Mouse (Mus musculus) megakaryocyte progenitor cell, adult 5-6 weeks (primary cell): ENCODE data around the gene Olfr904. TPM values are rescaled to one million over a fixed set of nuclear protein-coding genes. Genes with fewer than 3 reads are reported as not detected.
"Not testable (repeated sequence)": the region's sequence is repeated elsewhere in the genome, so short reads cannot be mapped to it uniquely, and the experiment has no call there.

Experiments
- ATAC-seq: replicated peaks from 2 replicates; pipeline ENCODE4 v1.8.0; 2016; ENCODE audit warnings: mild to moderate bottlenecking, moderate TSS enrichment, inconsistent platforms; ENCODE audit not compliant: poor library complexity
- total RNA-seq, 2 experiments: library from RNA; stranded (forward) in 1 of 2; stranded (reverse) in 1 of 2; fragments of 157-497, 149-512 nt in 1 of 2; fragments of 200-1000 nt in 1 of 2; gene quantifications; 2 replicates each; pipeline versions ENCODE4 v1.2.3 to v1.2.4; 2015 to 2017

The Olfr904 gene
- total RNA-seq (2015) (not detected in 2 replicates), total RNA-seq (2017) (not detected in 2 replicates)

DNA sequence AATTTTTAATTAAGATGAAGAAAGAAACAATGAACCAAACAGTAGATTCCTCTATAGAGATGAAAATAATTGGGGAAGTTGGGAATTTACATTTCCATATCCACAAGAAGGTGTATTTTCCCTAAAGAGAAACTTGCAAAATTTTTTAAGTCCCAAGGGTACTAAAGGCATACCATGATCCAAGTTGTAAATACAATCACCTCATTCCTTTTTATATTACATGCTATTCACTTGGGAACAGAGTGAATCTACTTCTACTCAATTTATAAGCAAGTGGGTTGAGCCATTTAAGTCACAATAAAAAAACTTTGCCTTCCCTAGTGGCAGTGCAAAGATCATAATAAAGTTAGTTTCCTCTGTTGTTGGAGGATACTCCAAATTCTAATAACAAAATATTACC is at the start of gene Olfr904:
Olfr904 (plus strand) TSS at position 301 of the 400 bp plus-strand sequence.
- no peak for ATAC-seq

DNA sequence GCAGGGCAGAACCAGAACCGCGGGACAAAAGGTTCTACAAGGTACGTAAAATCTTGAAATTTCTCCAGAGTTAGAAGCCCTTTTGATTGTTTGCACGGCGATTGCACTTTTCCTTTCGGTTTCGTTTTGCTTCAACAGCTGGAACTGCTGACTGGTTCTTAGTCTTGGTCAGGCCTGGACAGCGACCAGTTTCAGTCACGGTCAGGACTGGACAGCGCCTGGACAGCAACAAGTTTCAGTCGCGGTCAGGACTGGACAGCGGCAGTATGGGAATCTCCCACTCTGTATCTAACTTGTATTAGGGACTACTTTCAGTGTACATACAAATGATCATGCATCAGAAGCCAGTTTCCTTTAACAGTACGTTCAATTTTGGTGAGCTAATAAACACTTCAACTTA is 49.4 kb upstream of the Olfr904 start:
- not testable (repeated sequence) for ATAC-seq

DNA sequence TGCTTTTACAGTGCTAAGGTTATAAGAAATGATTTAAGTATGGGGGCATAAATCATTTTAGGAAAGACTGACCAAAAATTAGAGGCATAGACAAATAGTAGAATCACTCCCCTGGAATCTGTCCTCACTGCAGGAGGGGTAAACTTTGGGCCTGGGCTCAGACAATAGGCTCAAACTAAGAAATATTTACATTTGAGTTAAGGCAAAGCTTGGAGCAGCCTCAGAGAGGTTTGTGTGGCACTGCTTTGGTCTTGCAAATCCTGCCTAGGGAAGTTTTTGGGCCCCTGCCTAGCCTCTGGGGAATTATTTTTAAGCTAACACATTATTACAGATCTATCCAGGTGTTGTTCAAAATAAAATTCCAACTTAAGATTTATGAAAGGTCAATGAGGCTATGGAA is 39.1 kb upstream of the Olfr904 start:
- no peak for ATAC-seq

DNA sequence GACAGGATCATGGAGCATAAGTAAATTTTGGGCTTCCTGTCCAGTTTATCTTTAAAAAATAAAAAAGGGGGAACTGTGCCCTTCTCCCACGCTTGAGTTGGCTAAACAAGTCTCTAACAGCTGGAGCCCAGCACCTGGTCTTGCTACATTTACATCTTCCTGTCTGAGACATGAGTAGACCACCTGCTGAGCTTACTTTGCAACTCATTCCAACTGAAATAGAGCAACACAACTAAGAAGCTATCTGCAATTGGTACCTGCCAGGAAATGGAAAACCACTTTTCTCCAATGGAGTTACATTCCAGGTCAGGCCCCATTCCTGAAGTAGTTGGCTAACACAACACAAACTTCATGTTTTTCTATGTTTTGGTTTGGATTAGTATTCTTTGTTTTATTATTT is 35.9 kb upstream of the Olfr904 start:
- no peak for ATAC-seq

DNA sequence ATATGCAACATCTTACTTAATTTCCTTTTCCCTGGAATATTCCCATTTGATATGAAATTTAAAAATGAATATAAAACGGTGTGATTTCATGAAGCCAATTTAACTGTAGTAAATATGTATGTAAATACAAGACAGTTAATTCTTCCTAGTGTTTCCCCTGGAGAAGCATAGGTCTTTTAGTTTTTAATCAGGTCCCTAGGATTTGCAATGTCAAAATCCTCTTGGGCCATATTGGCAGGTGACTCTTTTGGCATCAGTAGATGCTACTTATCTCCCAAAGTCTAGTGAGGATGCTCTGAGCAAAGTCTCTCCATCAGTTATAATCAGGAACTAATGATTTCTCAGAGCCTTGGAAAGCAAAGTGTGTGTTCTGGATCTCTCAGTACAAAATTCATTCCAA is 33.8 kb upstream of the Olfr904 start, which contains the start of gene Olfr901:
Olfr901 (plus strand) TSS at position 301 of the 400 bp plus-strand sequence.
- ATAC-seq: no peak

DNA sequence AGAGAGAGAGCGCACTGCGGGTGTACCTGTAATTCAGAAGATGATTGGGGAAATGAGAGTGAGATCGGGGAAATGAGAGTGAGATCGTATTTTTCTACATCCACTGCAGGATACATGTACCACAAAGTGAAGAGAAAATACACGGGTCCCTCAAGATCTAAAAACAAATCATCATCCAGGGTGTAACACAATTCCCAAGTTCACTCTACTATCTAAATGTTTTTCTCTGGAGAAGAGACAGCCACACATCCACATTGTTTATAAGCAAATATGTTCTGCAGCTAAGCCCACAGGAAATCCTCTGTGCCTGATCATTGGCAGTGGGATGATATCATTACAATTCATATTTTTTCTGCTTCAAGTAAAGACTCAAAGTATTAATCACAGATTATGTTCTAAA is 15.6 kb upstream of the Olfr904 start, which contains the start of gene Olfr902:
Olfr902 (plus strand) TSS at position 301 of the 400 bp plus-strand sequence.
- ATAC-seq: no peak

DNA sequence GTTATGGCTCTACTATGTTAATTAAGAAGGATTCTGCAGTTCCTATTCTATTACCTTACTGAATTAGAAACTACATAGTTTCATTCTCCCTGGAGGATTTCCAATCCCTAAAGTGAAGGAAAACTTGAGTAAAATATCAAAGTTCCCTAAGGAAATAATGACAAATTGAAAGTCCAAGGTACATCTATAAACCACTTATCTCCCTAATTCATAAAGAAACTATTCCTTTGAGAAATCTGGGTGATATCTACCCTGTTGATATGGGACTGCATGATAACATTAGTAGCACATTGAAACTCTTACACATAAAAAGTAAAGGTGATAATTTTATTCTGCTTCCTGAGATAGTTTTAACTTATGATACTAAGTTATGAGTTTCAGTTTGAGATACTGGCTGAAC is 7.9 kb downstream of the Olfr904 start, which contains the start of gene Olfr905:
Olfr905 (plus strand) TSS at position 301 of the 400 bp plus-strand sequence.
- ATAC-seq: no peak

DNA sequence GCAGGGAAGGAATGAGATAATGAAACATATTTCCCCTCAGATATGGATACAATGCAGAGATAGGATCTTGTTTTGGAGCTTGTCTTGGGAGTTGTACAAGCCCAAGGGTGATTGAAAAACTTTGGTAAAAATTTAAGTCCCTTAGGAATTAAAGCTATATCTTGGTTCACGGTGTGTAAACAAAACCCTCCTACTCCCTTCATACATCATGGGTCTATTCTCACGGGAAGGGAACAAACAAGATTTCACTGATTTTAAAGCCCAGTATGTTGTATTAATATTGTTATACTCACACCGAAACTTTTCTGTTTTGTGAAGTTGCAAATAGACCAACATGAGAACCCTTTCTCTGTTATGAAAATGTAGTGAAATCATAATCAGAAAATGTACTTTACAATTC is 23.8 kb downstream of the Olfr904 start, which contains the start of gene Olfr906:
Olfr906 (plus strand) TSS at position 301 of the 400 bp plus-strand sequence.
- no peak for ATAC-seq

DNA sequence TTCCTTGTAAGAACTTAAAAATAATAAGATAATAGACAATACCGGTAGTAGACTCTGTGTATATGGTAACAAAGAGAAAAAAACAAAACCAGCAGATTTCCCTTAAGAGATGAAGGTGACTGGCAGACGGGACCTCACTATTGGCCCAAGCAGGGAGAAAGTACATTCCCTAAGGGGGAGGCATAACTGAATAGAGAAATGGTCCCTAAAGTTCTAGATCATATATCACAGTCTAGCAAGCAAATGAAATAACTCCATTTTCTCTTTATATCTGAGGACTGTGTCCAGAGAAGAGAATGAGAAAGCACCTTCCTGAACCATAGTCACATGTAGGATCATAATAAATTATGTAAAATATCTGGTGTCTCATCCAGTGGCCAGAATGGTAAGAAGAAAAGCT is 32.6 kb downstream of the Olfr904 start, which contains the start of gene Olfr907:
Olfr907 (plus strand) TSS at position 301 of the 400 bp plus-strand sequence.
- ATAC-seq: no peak

DNA sequence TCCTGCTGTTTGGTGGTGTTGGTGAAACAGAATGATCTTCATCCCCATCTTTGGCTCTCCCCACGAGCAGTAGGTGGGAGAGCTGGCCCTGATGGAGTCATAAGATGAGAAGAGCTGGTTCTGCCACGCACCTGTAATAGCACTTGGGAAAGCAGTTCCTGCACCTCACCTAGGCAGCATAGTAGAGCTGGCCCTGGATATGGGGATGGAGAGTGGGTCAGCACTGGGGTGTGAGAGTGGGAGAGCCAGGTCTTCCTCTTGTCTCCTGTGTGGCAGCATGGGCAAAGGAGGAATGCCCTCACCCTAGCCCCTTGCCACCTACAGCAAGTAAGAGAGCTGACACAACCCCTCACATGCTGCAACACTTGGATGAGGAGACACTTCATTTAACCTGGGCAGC is 49.4 kb downstream of the Olfr904 start:
- ATAC-seq: no peak

Other genes starting within 250 kb of the Olfr904 start
- gene Olfr894, start 245.1 kb upstream of the Olfr904 start, total RNA-seq (2015): not detected in 2 replicates
- not detected in 2 replicates for gene Olfr894, start 245.1 kb upstream of the Olfr904 start, total RNA-seq (2017)
- gene Olfr143, start 210.4 kb upstream of the Olfr904 start, total RNA-seq (2015): not detected in 2 replicates
- not detected in 2 replicates for gene Olfr143, start 210.4 kb upstream of the Olfr904 start, total RNA-seq (2017)
- not detected in 2 replicates for gene Olfr895, start 195.3 kb upstream of the Olfr904 start, total RNA-seq (2015)
- not detected in 2 replicates for gene Olfr895, start 195.3 kb upstream of the Olfr904 start, total RNA-seq (2017)
- not detected in 2 replicates for gene Olfr896-ps1, start 172.0 kb upstream of the Olfr904 start, total RNA-seq (2015)
- not detected in 2 replicates for gene Olfr896-ps1, start 172.0 kb upstream of the Olfr904 start, total RNA-seq (2017)
- not detected in 2 replicates for gene Olfr25, start 134.1 kb upstream of the Olfr904 start, total RNA-seq (2015)
- gene Olfr25, start 134.1 kb upstream of the Olfr904 start, total RNA-seq (2017): not detected in 2 replicates
- not detected in 2 replicates for gene Olfr898, start 114.7 kb upstream of the Olfr904 start, total RNA-seq (2015)
- gene Olfr898, start 114.7 kb upstream of the Olfr904 start, total RNA-seq (2017): not detected in 2 replicates
- gene Olfr250, start 96.2 kb upstream of the Olfr904 start, total RNA-seq (2015): not detected in 2 replicates
- gene Olfr250, start 96.2 kb upstream of the Olfr904 start, total RNA-seq (2017): not detected in 2 replicates
- gene Olfr251, start 86.1 kb upstream of the Olfr904 start, total RNA-seq (2015): not detected in 2 replicates
- gene Olfr251, start 86.1 kb upstream of the Olfr904 start, total RNA-seq (2017): not detected in 2 replicates
- gene Olfr147, start 61.4 kb upstream of the Olfr904 start, total RNA-seq (2015): not detected in 2 replicates
- gene Olfr147, start 61.4 kb upstream of the Olfr904 start, total RNA-seq (2017): not detected in 2 replicates
- gene Olfr901, start 33.7 kb upstream of the Olfr904 start, total RNA-seq (2015): not detected in 2 replicates
- not detected in 2 replicates for gene Olfr901, start 33.7 kb upstream of the Olfr904 start, total RNA-seq (2017)
- gene Olfr902, start 15.5 kb upstream of the Olfr904 start, total RNA-seq (2015): not detected in 2 replicates
- not detected in 2 replicates for gene Olfr902, start 15.5 kb upstream of the Olfr904 start, total RNA-seq (2017)
- not detected in 2 replicates for gene Olfr905, start 8.0 kb downstream of the Olfr904 start, total RNA-seq (2015)
- not detected in 2 replicates for gene Olfr905, start 8.0 kb downstream of the Olfr904 start, total RNA-seq (2017)
- not detected in 2 replicates for gene Olfr906, start 23.9 kb downstream of the Olfr904 start, total RNA-seq (2015)
- not detected in 2 replicates for gene Olfr906, start 23.9 kb downstream of the Olfr904 start, total RNA-seq (2017)
- gene Olfr907, start 32.7 kb downstream of the Olfr904 start, total RNA-seq (2015): not detected in 2 replicates
- not detected in 2 replicates for gene Olfr907, start 32.7 kb downstream of the Olfr904 start, total RNA-seq (2017)
- not detected in 2 replicates for gene Olfr911-ps1, start 58.4 kb downstream of the Olfr904 start, total RNA-seq (2015)
- not detected in 2 replicates for gene Olfr911-ps1, start 58.4 kb downstream of the Olfr904 start, total RNA-seq (2017)
- gene Olfr910, start 74.7 kb downstream of the Olfr904 start, total RNA-seq (2015): not detected in 2 replicates
- gene Olfr910, start 74.7 kb downstream of the Olfr904 start, total RNA-seq (2017): not detected in 2 replicates
- gene Olfr912, start 117.0 kb downstream of the Olfr904 start, total RNA-seq (2015): not detected in 2 replicates
- not detected in 2 replicates for gene Olfr912, start 117.0 kb downstream of the Olfr904 start, total RNA-seq (2017)
- gene Olfr913, start 129.6 kb downstream of the Olfr904 start, total RNA-seq (2015): not detected in 2 replicates
- not detected in 2 replicates for gene Olfr913, start 129.6 kb downstream of the Olfr904 start, total RNA-seq (2017)
- gene Olfr914, start 142.0 kb downstream of the Olfr904 start, total RNA-seq (2015): not detected in 2 replicates
- not detected in 2 replicates for gene Olfr914, start 142.0 kb downstream of the Olfr904 start, total RNA-seq (2017)
- not detected in 2 replicates for gene Olfr916, start 196.7 kb downstream of the Olfr904 start, total RNA-seq (2015)
- gene Olfr916, start 196.7 kb downstream of the Olfr904 start, total RNA-seq (2017): not detected in 2 replicates
- not detected in 2 replicates for gene Olfr917, start 202.7 kb downstream of the Olfr904 start, total RNA-seq (2015)
- not detected in 2 replicates for gene Olfr917, start 202.7 kb downstream of the Olfr904 start, total RNA-seq (2017)
- not detected in 2 replicates for gene Olfr918, start 211.5 kb downstream of the Olfr904 start, total RNA-seq (2015)
- gene Olfr918, start 211.5 kb downstream of the Olfr904 start, total RNA-seq (2017): not detected in 2 replicates
- gene Olfr919, start 240.5 kb downstream of the Olfr904 start, total RNA-seq (2015): not detected in 2 replicates
- gene Olfr919, start 240.5 kb downstream of the Olfr904 start, total RNA-seq (2017): not detected in 2 replicates